ENCODE assay signal across 7 mouse cellular contexts in the genomic region with DNA sequence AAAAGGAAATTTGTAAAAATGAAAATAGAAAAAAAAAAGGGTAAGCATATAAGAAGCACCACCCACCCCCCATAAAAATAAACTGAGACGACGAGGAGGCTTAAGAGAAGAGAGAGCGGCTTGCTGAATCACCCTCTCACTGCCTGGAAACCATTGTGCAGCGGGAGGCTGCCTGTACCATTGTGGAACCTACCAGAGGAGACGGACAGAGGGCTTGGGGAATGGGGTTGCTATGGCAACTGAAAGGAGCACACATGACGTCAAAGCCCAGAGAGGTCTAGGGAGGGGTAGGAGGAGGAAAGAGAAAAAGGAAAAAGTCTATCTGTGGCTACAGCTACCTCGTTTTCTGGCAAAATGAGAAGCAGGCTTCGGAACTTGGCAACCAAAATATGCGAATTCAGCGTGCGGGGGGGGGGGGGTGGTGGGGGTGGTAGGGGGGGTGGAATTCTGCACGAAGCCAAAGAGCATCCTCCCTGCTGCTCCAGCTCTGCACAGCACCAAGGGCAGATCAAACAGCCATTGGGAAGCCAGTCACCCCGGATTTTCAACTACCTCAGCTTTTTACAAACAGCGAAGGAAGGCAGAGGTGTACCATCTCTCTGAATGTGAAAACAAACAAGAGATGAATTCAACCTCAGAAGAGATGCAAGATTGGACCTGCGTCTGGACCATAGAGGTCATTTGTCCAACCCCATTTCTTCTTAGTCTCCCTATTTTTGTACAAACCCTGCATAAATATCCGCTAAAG. TPM values are rescaled to one million over a fixed set of nuclear protein-coding genes. Genes with fewer than 3 reads are reported as not detected.
A peak's percentile ranks its signal among the peaks of the same experiment; 100 is the strongest.
DNase-seq lines count a peak whose midpoint lies in the region; ATAC-seq and TF ChIP-seq lines count a peak whose summit lies in the region.

A gene (minus strand): TSS at position 234 of the 748 bp plus-strand sequence.

- peak within 1 kb of the TSS; percentile 79 for H3K9ac ChIP-seq in neural tube, embryonic 13.5 days

- no peaks in the 10 kb centered on the region for H3K36me3 ChIP-seq in embryonic facial prominence, embryonic 10.5 days (replicated peaks)
- no peaks in the 10 kb centered on the region for H3K36me3 ChIP-seq in heart, embryonic 10.5 days
- H3K36me3 ChIP-seq in kidney, adult 2 months (ENCODE audit: control insufficient read depth, insufficient read depth, low read length), result no peaks in the 10 kb centered on the region
- H3K36me3 ChIP-seq in neural tube, embryonic 13.5 days, result no peaks in the 10 kb centered on the region

- no peak for TF ChIP-seq CTCF in kidney, adult 2 months (conservative IDR thresholded peaks at IDR 0.05; ENCODE audit: insufficient read depth, insufficient read length, low read depth, low read length)

- 0 out of 2 replicates have a peak, but pooled peaks cover 4% of the 10 kb centered on the region for H3K9me3 ChIP-seq in embryonic facial prominence, embryonic 10.5 days
- no peaks in the 10 kb centered on the region for H3K9me3 ChIP-seq in heart, embryonic 10.5 days
- H3K9me3 ChIP-seq in neural tube, embryonic 13.5 days, result peaks cover 6% of the 10 kb centered on the region

- intact Hi-C loops in left cerebral cortex, postnatal 36 days (cut with DNase I), result loop anchor here (10.0 kb wide), 1 partner anchor 124 kb away; no protein-coding TSS in a partner anchor

- ATAC-seq in neural tube, embryonic 13.5 days (ENCODE audit: low read depth), result peak; percentile 98
- no peak for ATAC-seq in inflammation-experienced regulatory T-cells, adult 6 months

- no peaks in the 10 kb centered on the region for H3K27me3 ChIP-seq in embryonic facial prominence, embryonic 10.5 days (replicated peaks; ENCODE audit: low read depth, poor library complexity, severe bottlenecking)
- no peaks in the 10 kb centered on the region for H3K27me3 ChIP-seq in heart, embryonic 10.5 days (ENCODE audit: insufficient read depth, poor library complexity, severe bottlenecking)
- no peaks in the 10 kb centered on the region; the same call in 1 of the 2 replicates for H3K27me3 ChIP-seq in kidney, adult 2 months (replicated peaks; ENCODE audit: control insufficient read depth, insufficient read depth, low read length)
- H3K27me3 ChIP-seq in neural tube, embryonic 13.5 days, result no peaks in the 10 kb centered on the region

- H3K4me3 ChIP-seq in embryonic facial prominence, embryonic 10.5 days, result peak within 1 kb of the TSS; percentile 52
- H3K4me3 ChIP-seq in heart, embryonic 10.5 days, result peak within 1 kb of the TSS; percentile 46
- H3K4me3 ChIP-seq in kidney, adult 2 months (ENCODE audit: insufficient read depth, low read depth, low read length), result peak within 1 kb of the TSS; percentile 9; the same call in 1 of the 2 replicates
- H3K4me3 ChIP-seq in neural tube, embryonic 13.5 days, result peak within 1 kb of the TSS; percentile 56

- DNase-seq in brain, adult 2 months (ENCODE audit: low read depth, low spot score), result peak; percentile 99
- peak; percentile 80 for DNase-seq in embryonic facial prominence, embryonic 10.5 days (ENCODE audit: low spot score)
- peak; percentile 75 for DNase-seq in heart, embryonic 10.5 days (ENCODE audit: low spot score)
- peak; percentile 63 for DNase-seq in kidney, adult 2 months
- DNase-seq in left cerebral cortex, postnatal 36 days (ENCODE audit: low spot score in 2 of 2), result peak; percentile 86 to 88

- peak within 1 kb of the TSS; percentile 73 for H3K27ac ChIP-seq in embryonic facial prominence, embryonic 10.5 days (replicated peaks)
- no peak within 1 kb of the TSS for H3K27ac ChIP-seq in heart, embryonic 10.5 days
- H3K27ac ChIP-seq in kidney, adult 2 months (ENCODE audit: insufficient read depth, low read depth, low read length), result no peak within 1 kb of the TSS
- H3K27ac ChIP-seq in neural tube, embryonic 13.5 days (replicated peaks), result peak within 1 kb of the TSS; percentile 83

- 10% methylated on average over 16 of the region's 16 CpGs for WGBS in embryonic facial prominence, embryonic 10.5 days
- 12% methylated on average over 16 of the region's 16 CpGs for WGBS in heart, embryonic 10.5 days
- WGBS in kidney, adult 2 months, result 11% methylated on average over 16 of the region's 16 CpGs
- 9% methylated on average over 16 of the region's 16 CpGs for WGBS in neural tube, embryonic 13.5 days

- H3K4me1 ChIP-seq in embryonic facial prominence, embryonic 10.5 days, result peaks cover 16% of the 10 kb centered on the region
- peaks cover 4% of the 10 kb centered on the region; the same call in 1 of the 2 replicates for H3K4me1 ChIP-seq in heart, embryonic 10.5 days
- H3K4me1 ChIP-seq in kidney, adult 2 months (ENCODE audit: control insufficient read depth, insufficient read depth, low read length), result no peaks in the 10 kb centered on the region
- H3K4me1 ChIP-seq in neural tube, embryonic 13.5 days (replicated peaks), result peaks cover 30% of the 10 kb centered on the region

- TF ChIP-seq POLR2A in kidney, adult 2 months (IDR thresholded peaks at IDR 0.05; ENCODE audit: low read depth, low read length), result no peak

- H3K4me2 ChIP-seq in neural tube, embryonic 13.5 days, result peak within 1 kb of the TSS; percentile 69

RNA-seq across cellular contexts. Expression of the gene that starts here (rescaled TPM):
- 6.6 and 7.2 TPM in 2 replicates for polyA plus RNA-seq in embryonic facial prominence, embryonic 10.5 days (2016; fragmentation: Nextera tagmentation; extraction: Ambion mirVana)
- 0.10 and 0.29 TPM in 2 replicates for polyA plus RNA-seq in heart, embryonic 10.5 days (2016; fragmentation: Nextera tagmentation; extraction: Ambion mirVana)
- 0.45 and 1.5 TPM in 2 replicates for polyA plus RNA-seq in kidney, adult 2 months (2012; rRNA removed)
- 100 to 1,000 TPM; 443 to 506 TPM for total RNA-seq in left cerebral cortex, postnatal 36 days (2021)
- 82.3 and 87.9 TPM in 2 replicates for polyA plus RNA-seq in neural tube, embryonic 13.5 days (2015; fragmentation: Nextera tagmentation; extraction: Ambion mirVana)
- not detected for polyA plus RNA-seq in inflammation-experienced regulatory T-cells, adult 6 months (2017; shearing (Covaris generic))

Comparison
In these comparisons a context has a peak if more than half of its experiments do, and no peak if none do; other contexts are left out.
1. RNA of the gene that starts here (polyA plus RNA-seq): 82.3 to 87.9 TPM in neural tube, embryonic 13.5 days; 6.6 to 7.2 TPM in embryonic facial prominence, embryonic 10.5 days, 0.45 to 1.5 TPM in kidney, adult 2 months, 0.10 to 0.29 TPM in heart, embryonic 10.5 days and not detected in inflammation-experienced regulatory T-cells, adult 6 months; every median in the first group is over 10 times any median in the second.
2. Peak in DNase-seq and H3K4me3 ChIP-seq in heart, embryonic 10.5 days; RNA of the gene not detected or under 1 TPM.
3. H3K27ac ChIP-seq: peak in embryonic facial prominence, embryonic 10.5 days (single experiment) and neural tube, embryonic 13.5 days (single experiment); none in heart, embryonic 10.5 days (single experiment) and kidney, adult 2 months (single experiment).
4. Peak in every context shown above with its lines, with median percentiles within 50 percentile points of each other: DNase-seq and H3K4me3 ChIP-seq.